Mouse (Mus musculus) right cerebral cortex, postnatal 10 days (tissue): ENCODE measurements around the gene Slc2a4.

ENCODE experiments used
- DNase-seq, 2 experiments: peaks; one replicate each; pipeline ENCODE4 v3.0.0; 2021; ENCODE audit warnings: low spot score in 2 of 2

Slc2a4 gene

GRCm38 (mm10) chr11:69900471-69901405 is 47.2 kb downstream of the Slc2a4 start, which contains the start of the genes 2810408A11Rik and Neurl4:
Gene 2810408A11Rik, minus strand, starts transcription at chr11:69900987.
Gene Neurl4, plus strand, starts transcription at chr11:69901072.
- DNase-seq = peak; percentile 95 to 96

- DNase-seq = no peak
Measured at GRCm38 (mm10) chr11:69899870-69900269, 48.1 kb downstream of the Slc2a4 start.

- no peak for DNase-seq
Measured at GRCm38 (mm10) chr11:69895291-69895690, 52.7 kb downstream of the Slc2a4 start, which contains the start of gene Acap1. Gene Acap1, minus strand, starts transcription at chr11:69895539.

GRCm38 (mm10) chr11:69894671-69895070 is 53.3 kb downstream of the Slc2a4 start:
- DNase-seq = no peak
